Mouse (Mus musculus): ENCODE measurements around the gene Cd160.

Gene Cd160

GRCm38 (mm10) chr3:96759695-96760094, 69.5 kb downstream of the Cd160 start:
- in situ Hi-C loops (cut with MboI, MseI) = no loop called here

- in situ Hi-C loops (cut with MboI, MseI) = no loop called here
These were observed 71.5 kb downstream of the Cd160 start for GRCm38 (mm10) chr3:96757691-96758090.

- in situ Hi-C loops (cut with MboI, MseI) = no loop called here
These were observed 73.2 kb downstream of the Cd160 start for GRCm38 (mm10) chr3:96755935-96756334.
